In genomic region chr11:21368466-21368865, GRCm38 (mm10) we compare ENCODE assay signal across 9 mouse cellular contexts. TPM values are rescaled to one million over a fixed set of nuclear protein-coding genes. Genes with fewer than 3 reads are reported as not detected.
A peak's percentile ranks its signal among the peaks of the same experiment; 100 is the strongest.
DNase-seq lines count a peak whose midpoint lies in the region; ATAC-seq lines count a peak whose summit lies in the region.
"Had no signal": no experiment of that assay in that cellular context is flagged by ENCODE, and none has a peak within 500 bp of the region (broad histone marks: within the 10 kb centered on the region; RNA-seq: fewer than 3 reads in every experiment).

No protein-coding gene starts in this region.

- H3K4me1 ChIP-seq in limb, embryonic 11.5 days (ENCODE audit: control insufficient read depth, insufficient read depth, low read length), result 0 out of 2 replicates have a peak, but pooled peaks cover 3% of the 10 kb centered on the region
- H3K4me1 ChIP-seq in limb, embryonic 10.5 days, result peaks cover 25% of the 10 kb centered on the region
- peaks cover 14% of the 10 kb centered on the region for H3K4me1 ChIP-seq in forebrain, embryonic 14.5 days (ENCODE audit: control insufficient read depth, insufficient read depth, low read length)
- peaks cover 26% of the 10 kb centered on the region for H3K4me1 ChIP-seq in neural tube, embryonic 15.5 days

- 43% methylated on average over 7 of the region's 7 CpGs for WGBS in limb, embryonic 11.5 days
- WGBS in limb, embryonic 10.5 days, result 48% methylated on average over 7 of the region's 7 CpGs
- WGBS in forebrain, embryonic 14.5 days, result 57% methylated on average over 7 of the region's 7 CpGs
- WGBS in neural tube, embryonic 15.5 days, result 48% methylated on average over 7 of the region's 7 CpGs

- H3K36me3 ChIP-seq in limb, embryonic 11.5 days (ENCODE audit: control insufficient read depth, insufficient read depth, low read length), result no peaks in the 10 kb centered on the region
- no peaks in the 10 kb centered on the region for H3K36me3 ChIP-seq in limb, embryonic 10.5 days
- no peaks in the 10 kb centered on the region for H3K36me3 ChIP-seq in forebrain, embryonic 14.5 days (ENCODE audit: control insufficient read depth, insufficient read depth, low read length)
- H3K36me3 ChIP-seq in neural tube, embryonic 15.5 days, result no peaks in the 10 kb centered on the region

- no peaks in the 10 kb centered on the region for H3K9me3 ChIP-seq in limb, embryonic 11.5 days (ENCODE audit: control insufficient read depth, low read length)
- H3K9me3 ChIP-seq in limb, embryonic 10.5 days (replicated peaks), result no peaks in the 10 kb centered on the region
- H3K9me3 ChIP-seq in forebrain, embryonic 14.5 days (replicated peaks; ENCODE audit: control insufficient read depth, low read length), result no peaks in the 10 kb centered on the region
- H3K9me3 ChIP-seq in neural tube, embryonic 15.5 days (replicated peaks), result no peaks in the 10 kb centered on the region

- ATAC-seq in limb, embryonic 11.5 days (ENCODE audit: insufficient number of reproducible peaks, low FRiP score, low TSS enrichment, low read depth), result no peak
- no peak for ATAC-seq in forebrain, embryonic 14.5 days
- ATAC-seq in neural tube, embryonic 15.5 days (ENCODE audit: low FRiP score), result no peak

- no peak overlapping the region for H3K9ac ChIP-seq in limb, embryonic 11.5 days (ENCODE audit: low read length)
- no peak overlapping the region for H3K9ac ChIP-seq in forebrain, embryonic 14.5 days (ENCODE audit: low read length)
- H3K9ac ChIP-seq in neural tube, embryonic 15.5 days (replicated peaks), result no peak overlapping the region

- no peak overlapping the region for H3K4me3 ChIP-seq in limb, embryonic 11.5 days (ENCODE audit: low read depth, low read length)
- no peak overlapping the region; the same call in 1 of the 2 replicates for H3K4me3 ChIP-seq in limb, embryonic 10.5 days
- H3K4me3 ChIP-seq in forebrain, embryonic 14.5 days (ENCODE audit: low read depth, low read length), result no peak overlapping the region
- peak overlapping the region; percentile 64; the same call in 1 of the 2 replicates for H3K4me3 ChIP-seq in neural tube, embryonic 15.5 days (replicated peaks)

- no peaks in the 10 kb centered on the region for H3K27me3 ChIP-seq in limb, embryonic 11.5 days (ENCODE audit: control insufficient read depth, insufficient read depth, low read length)
- no peaks in the 10 kb centered on the region for H3K27me3 ChIP-seq in limb, embryonic 10.5 days (ENCODE audit: low read depth, poor library complexity, severe bottlenecking)
- no peaks in the 10 kb centered on the region for H3K27me3 ChIP-seq in forebrain, embryonic 14.5 days (replicated peaks; ENCODE audit: control insufficient read depth, insufficient read depth, low read length)
- no peaks in the 10 kb centered on the region for H3K27me3 ChIP-seq in neural tube, embryonic 15.5 days (replicated peaks)

- H3K27ac ChIP-seq in limb, embryonic 11.5 days (replicated peaks; ENCODE audit: low read depth, low read length), result no peak overlapping the region
- H3K27ac ChIP-seq in limb, embryonic 10.5 days, result no peak overlapping the region
- no peak overlapping the region for H3K27ac ChIP-seq in forebrain, embryonic 14.5 days (ENCODE audit: low read depth, low read length)
- H3K27ac ChIP-seq in neural tube, embryonic 15.5 days (replicated peaks), result no peak overlapping the region

- H3K4me2 ChIP-seq in limb, embryonic 11.5 days (ENCODE audit: low read depth, severe bottlenecking), result peak overlapping the region; percentile 11; the same call in 1 of the 2 replicates
- peak overlapping the region; percentile 71; the same call in 1 of the 2 replicates for H3K4me2 ChIP-seq in forebrain, embryonic 14.5 days (ENCODE audit: low read length)
- H3K4me2 ChIP-seq in neural tube, embryonic 15.5 days, result peak overlapping the region; percentile 78

- no peak for DNase-seq in limb, embryonic 11.5 days (ENCODE audit: low spot score)
- DNase-seq in limb, embryonic 10.5 days (ENCODE audit: low spot score), result no peak
- DNase-seq in forebrain, embryonic 14.5 days (ENCODE audit: low spot score), result no peak
- DNase-seq in kidney, postnatal 4 days, result peak; percentile 12 to 28
- no peak for DNase-seq in urinary bladder, postnatal 36 days (ENCODE audit: low spot score in 2 of 2)
- no peak for DNase-seq in spleen, adult 18-20 months
- no peak for DNase-seq in T-cell, adult 2 months (ENCODE audit: low spot score)
- DNase-seq: thymus, postnatal 4 days had no signal

RNA-seq across cellular contexts. Expression of gene Ugp2, which starts 2.5 kb away (rescaled TPM):
- 69.3 and 70.7 TPM in 2 replicates for polyA plus RNA-seq in limb, embryonic 11.5 days (2014; fragmentation: Nextera tagmentation; extraction: Ambion mirVana)
- polyA plus RNA-seq in limb, embryonic 10.5 days (2016; fragmentation: Nextera tagmentation; extraction: Ambion mirVana), result 45.3 and 55.7 TPM in 2 replicates
- polyA plus RNA-seq in forebrain, embryonic 14.5 days (2014; fragmentation: Nextera tagmentation; extraction: Ambion mirVana), result 42.9 and 46.1 TPM in 2 replicates
- 73.4 and 76.6 TPM in 2 replicates for polyA plus RNA-seq in neural tube, embryonic 15.5 days (2015; fragmentation: Nextera tagmentation; extraction: Ambion mirVana)

Comparison
In these comparisons a context has a peak if more than half of its experiments do, and no peak if none do; other contexts are left out.
1. DNase-seq: peak in kidney, postnatal 4 days (2 of 2); none in limb, embryonic 11.5 days (single experiment), limb, embryonic 10.5 days (single experiment), forebrain, embryonic 14.5 days (single experiment), urinary bladder, postnatal 36 days (0 of 2), spleen, adult 18-20 months (0 of 2) and T-cell, adult 2 months (single experiment).
2. H3K4me2 ChIP-seq: peak in every context shown above with its lines; median percentile 78 in neural tube, embryonic 15.5 days; 71 in forebrain, embryonic 14.5 days; 11 in limb, embryonic 11.5 days.